Mouse (Mus musculus): ENCODE measurements around the gene Bphl.

GRCm38 (mm10) chr13:34116508-34116907 is 79.1 kb downstream of the Bphl start:
- TF ChIP-seq POLR2A (IDR thresholded peaks at IDR 0.05; ENCODE audit: extremely low read depth, insufficient read depth, low read length) (no peak), CTCF (IDR thresholded peaks at IDR 0.05; ENCODE audit: extremely low read depth, insufficient read depth, low read length) (no peak)

All from cortical plate, adult 2 months (tissue).